Mouse (Mus musculus) kidney, adult 2 months (tissue): ENCODE data around the gene Irgc1.

Experiments
- CTCF ChIP-seq: fragments of 200-500 bp; conservative IDR thresholded peaks from 2 replicates; pipeline ENCODE4 v1.5.1; 2011; ENCODE audit warnings: low read depth, mild to moderate bottlenecking, control low read depth, low read length, moderate library complexity, mixed read lengths; ENCODE audit not compliant: insufficient read depth, insufficient read length
- POLR2A ChIP-seq: fragments of 200-500 bp; IDR thresholded peaks from one replicate; pipeline ENCODE4 v1.6.1; 2011; ENCODE audit warnings: low read depth, low read length, control low read depth

DNA sequence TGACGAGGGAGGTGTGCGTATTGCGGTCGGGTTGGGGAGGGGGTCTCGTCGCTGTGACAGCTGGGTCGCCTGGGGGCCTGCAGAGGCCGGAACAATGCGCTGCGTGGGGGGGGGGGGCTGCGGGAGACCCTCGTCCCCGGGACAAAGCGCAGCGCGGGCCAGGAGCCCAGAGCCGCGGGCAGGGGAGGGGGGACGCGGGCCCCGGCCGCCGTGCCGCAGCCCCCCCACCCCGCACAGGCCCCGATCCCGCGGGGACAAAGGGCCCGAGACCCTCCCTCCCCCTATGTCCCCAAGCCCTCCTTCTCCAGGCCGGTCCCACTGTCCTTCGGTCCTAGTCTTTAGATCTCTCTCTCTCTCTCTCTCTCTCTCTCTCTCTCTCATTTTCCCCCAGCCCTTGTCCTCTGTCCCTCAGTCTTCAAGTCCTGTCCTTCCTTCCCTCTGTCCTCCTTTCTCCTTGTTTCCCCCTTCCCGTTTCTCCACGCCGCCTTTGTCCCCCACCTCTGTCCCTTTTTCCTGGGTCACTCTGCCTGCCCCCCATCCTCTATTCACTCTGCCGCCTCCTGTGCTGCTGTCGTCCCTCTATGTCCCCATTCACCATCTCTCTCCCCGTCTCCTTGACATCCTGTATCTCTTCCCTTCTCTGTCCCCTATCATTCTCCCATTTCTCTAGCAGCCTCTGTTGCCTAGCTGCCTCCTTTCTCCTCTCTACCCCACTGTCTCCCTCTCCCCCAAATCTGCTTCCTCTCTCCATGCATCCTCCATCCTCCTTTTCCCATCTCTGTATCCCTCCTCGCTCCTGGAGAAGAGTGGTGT, 30.3 kb upstream of the Irgc1 start:
- TF ChIP-seq CTCF, result no peak
- TF ChIP-seq POLR2A, result no peak
